Mouse (Mus musculus) hindbrain, embryonic 11.5 days (tissue): Measurements from ENCODE around the gene Brd7. TPM values are rescaled to one million over a fixed set of nuclear protein-coding genes. Genes with fewer than 3 reads are reported as not detected.

Experiments used
- ATAC-seq: fragments of 200-750 bp; cut with Nextera tagmentation; 2 replicates; pipeline ENCODE4 v1.8.0; 2017; ENCODE audit warnings: mild to moderate bottlenecking, moderate TSS enrichment, moderate library complexity; ENCODE audit not compliant: low FRiP score
- DNase-seq: peaks from one replicate; pipeline ENCODE4 v3.0.0-alpha.2; 2015; ENCODE audit warnings: low spot score
- H3K27ac ChIP-seq: fragments of 300-500 bp; sonication (generic); 2 replicates; pipeline ENCODE4 v1.5.1; 2014; ENCODE audit warnings: mild to moderate bottlenecking, low read depth, low read length
- H3K27me3 ChIP-seq: fragments of 300-500 bp; sonication (generic); 2 replicates; pipeline ENCODE4 v1.6.1; 2014; ENCODE audit warnings: mild to moderate bottlenecking, low read length, moderate library complexity, mixed read lengths; ENCODE audit not compliant: control insufficient read depth, insufficient read depth
- H3K36me3 ChIP-seq: fragments of 300-500 bp; sonication (generic); 2 replicates; pipeline ENCODE4 v1.6.1; 2014; ENCODE audit warnings: mild to moderate bottlenecking, low read length, moderate library complexity, mixed read lengths; ENCODE audit not compliant: control insufficient read depth, insufficient read depth
- H3K4me1 ChIP-seq: fragments of 300-500 bp; sonication (generic); replicated peaks from 2 replicates; pipeline ENCODE4 v1.6.1; 2014; ENCODE audit warnings: low read length, mixed read lengths; ENCODE audit not compliant: control insufficient read depth, insufficient read depth
- H3K4me2 ChIP-seq: fragments of 300-500 bp; sonication (generic); replicated peaks from 2 replicates; pipeline ENCODE4 v1.6.1; 2014; ENCODE audit warnings: mild to moderate bottlenecking, low read depth, low read length
- H3K4me3 ChIP-seq: fragments of 300-500 bp; sonication (generic); 2 replicates; pipeline ENCODE4 v1.5.1; 2014; ENCODE audit warnings: low read depth, low read length
- H3K9ac ChIP-seq: fragments of 300-500 bp; sonication (generic); 2 replicates; pipeline ENCODE4 v1.6.1; 2014; ENCODE audit warnings: low read depth, low read length
- H3K9me3 ChIP-seq: fragments of 300-500 bp; sonication (generic); 2 replicates; pipeline ENCODE4 v1.6.1; 2016; ENCODE audit warnings: low read length; ENCODE audit not compliant: control insufficient read depth
- WGBS: fragments of 180-500 bp; shearing (Covaris S2); extraction: QIAGEN DNeasy Blood & Tissue Kit; methylation state at CpG from one replicate; pipeline ENCODE4 v1.1.7; 2014; 5-methylcytosine and 5-hydroxymethylcytosine counted together
- polyA plus RNA-seq: library from polyadenylated mRNA; unstranded; fragments of >200 nt; fragmentation: Nextera tagmentation; extraction: Ambion mirVana; gene quantifications from 2 replicates; pipeline ENCODE4 v1.2.1, GENCODE M21; 2014

Gene Brd7
- polyA plus RNA-seq, 1 experiment from 2014 or later: 82.4 TPM

- DNase-seq: no peak
- WGBS: 67% methylated on average over 12 of the region's 12 CpGs
- H3K4me1 ChIP-seq: peaks cover 2% of the 10 kb centered on the region
- no peak overlapping the region for H3K9ac ChIP-seq
- no peaks in the 10 kb centered on the region for H3K36me3 ChIP-seq
- ATAC-seq: no peak
- no peaks in the 10 kb centered on the region for H3K27me3 ChIP-seq
- no peaks in the 10 kb centered on the region for H3K9me3 ChIP-seq
- no peak overlapping the region for H3K27ac ChIP-seq
- no peak overlapping the region for H3K4me3 ChIP-seq
- H3K4me2 ChIP-seq: no peak overlapping the region
These were observed 63.8 kb downstream of the Brd7 start for GRCm38 (mm10) chr8:88297976-88298732.

GRCm38 (mm10) chr8:88294977-88295376 is 67.0 kb downstream of the Brd7 start:
- no peak overlapping the region for H3K4me2 ChIP-seq
- no peak overlapping the region for H3K9ac ChIP-seq
- no peak for DNase-seq
- 85% methylated on average over 2 of the region's 2 CpGs for WGBS
- ATAC-seq: no peak
- H3K36me3 ChIP-seq: no peaks in the 10 kb centered on the region
- H3K27me3 ChIP-seq: no peaks in the 10 kb centered on the region
- no peak overlapping the region for H3K27ac ChIP-seq
- no peaks in the 10 kb centered on the region for H3K9me3 ChIP-seq
- no peaks in the 10 kb centered on the region for H3K4me1 ChIP-seq
- H3K4me3 ChIP-seq: no peak overlapping the region

GRCm38 (mm10) chr8:88293590-88294356 is 68.2 kb downstream of the Brd7 start:
- ATAC-seq: no peak
- WGBS: 85% methylated on average over 9 of the region's 9 CpGs
- Histone ChIP-seq H3K27me3 (no peaks in the 10 kb centered on the region), H3K9ac (no peak overlapping the region), H3K4me3 (no peak overlapping the region), H3K36me3 (no peaks in the 10 kb centered on the region), H3K9me3 (no peaks in the 10 kb centered on the region), H3K4me1 (no peaks in the 10 kb centered on the region), H3K27ac (no peak overlapping the region), H3K4me2 (no peak overlapping the region)
- DNase-seq: no peak

GRCm38 (mm10) chr8:88292926-88293325 is 69.1 kb downstream of the Brd7 start:
- no peaks in the 10 kb centered on the region for H3K27me3 ChIP-seq
- H3K4me1 ChIP-seq: no peaks in the 10 kb centered on the region
- no peaks in the 10 kb centered on the region for H3K9me3 ChIP-seq
- DNase-seq: no peak
- no peak overlapping the region for H3K4me2 ChIP-seq
- 83% methylated on average over 3 of the region's 3 CpGs for WGBS
- no peak overlapping the region for H3K4me3 ChIP-seq
- ATAC-seq: no peak
- no peak overlapping the region for H3K27ac ChIP-seq
- no peaks in the 10 kb centered on the region for H3K36me3 ChIP-seq
- no peak overlapping the region for H3K9ac ChIP-seq

- Histone ChIP-seq H3K27me3 (no peaks in the 10 kb centered on the region), H3K27ac (no peak overlapping the region), H3K4me1 (no peaks in the 10 kb centered on the region), H3K9me3 (no peaks in the 10 kb centered on the region), H3K36me3 (no peaks in the 10 kb centered on the region), H3K4me2 (no peak overlapping the region), H3K4me3 (no peak overlapping the region), H3K9ac (no peak overlapping the region)
- DNase-seq (no peak), ATAC-seq (no peak)
- WGBS: 92% methylated on average over 11 of the region's 11 CpGs
These were observed 70.7 kb downstream of the Brd7 start for GRCm38 (mm10) chr8:88291305-88291690.

- Histone ChIP-seq H3K4me1 (no peaks in the 10 kb centered on the region), H3K9me3 (no peaks in the 10 kb centered on the region), H3K4me2 (no peak overlapping the region), H3K27ac (no peak overlapping the region), H3K9ac (no peak overlapping the region), H3K27me3 (no peaks in the 10 kb centered on the region), H3K36me3 (no peaks in the 10 kb centered on the region), H3K4me3 (no peak overlapping the region)
- 85% methylated on average over 13 of the region's 13 CpGs for WGBS
- ATAC-seq (no peak), DNase-seq (no peak)
These were observed 71.4 kb downstream of the Brd7 start for GRCm38 (mm10) chr8:88290326-88291304.

GRCm38 (mm10) chr8:88289901-88290300 is 72.1 kb downstream of the Brd7 start:
- Histone ChIP-seq H3K4me3 (no peak overlapping the region), H3K9ac (no peak overlapping the region), H3K4me2 (no peak overlapping the region), H3K9me3 (no peaks in the 10 kb centered on the region), H3K36me3 (no peaks in the 10 kb centered on the region), H3K27ac (no peak overlapping the region), H3K4me1 (no peaks in the 10 kb centered on the region), H3K27me3 (no peaks in the 10 kb centered on the region)
- ATAC-seq (no peak), DNase-seq (no peak)
- WGBS: 55% methylated on average over 1 of the region's 1 CpGs

GRCm38 (mm10) chr8:88288622-88289242 is 73.3 kb downstream of the Brd7 start:
- DNase-seq: no peak
- Histone ChIP-seq H3K4me3 (no peak overlapping the region), H3K4me2 (no peak overlapping the region), H3K36me3 (no peaks in the 10 kb centered on the region), H3K27ac (no peak overlapping the region), H3K27me3 (no peaks in the 10 kb centered on the region), H3K9ac (no peak overlapping the region), H3K9me3 (no peaks in the 10 kb centered on the region), H3K4me1 (no peaks in the 10 kb centered on the region)
- 67% methylated on average over 12 of the region's 12 CpGs for WGBS
- ATAC-seq: no peak
